Mouse (Mus musculus) left cerebral cortex, adult 8-10 months (tissue): ENCODE results near the gene Fbxw7. TPM values are rescaled to one million over a fixed set of nuclear protein-coding genes. Genes with fewer than 3 reads are reported as not detected.

Experiments used
- DNase-seq, 2 experiments: peaks; one replicate each; pipeline ENCODE4 v3.0.0; 2022; ENCODE audit warnings: low spot score in 2 of 2
- total RNA-seq, 4 experiments: library from RNA; stranded (reverse); gene quantifications; 2 replicates each; pipeline ENCODE4 v1.2.4; 2022

Gene Fbxw7
- total RNA-seq, 4 experiments from 2014 or later: 200 to 239 (median 211) TPM

GRCm38 (mm10) chr3:84889648-84890047 is 74.6 kb downstream of the Fbxw7 start:
- DNase-seq: no peak

- DNase-seq: no peak
These were observed 75.9 kb downstream of the Fbxw7 start for GRCm38 (mm10) chr3:84890983-84891382.

- DNase-seq: no peak
These were observed 82.9 kb downstream of the Fbxw7 start for GRCm38 (mm10) chr3:84897952-84898351.

GRCm38 (mm10) chr3:84906528-84906927 is 91.5 kb downstream of the Fbxw7 start:
- DNase-seq: no peak

GRCm38 (mm10) chr3:84914284-84914683 is 99.2 kb downstream of the Fbxw7 start:
- no peak for DNase-seq

- no peak for DNase-seq
These were observed 103.0 kb downstream of the Fbxw7 start for GRCm38 (mm10) chr3:84917903-84918679.

- DNase-seq: no peak
These were observed 106.8 kb downstream of the Fbxw7 start for GRCm38 (mm10) chr3:84921704-84922420.

- no peak for DNase-seq
These were observed 108.2 kb downstream of the Fbxw7 start for GRCm38 (mm10) chr3:84923256-84923655.

GRCm38 (mm10) chr3:84923670-84924069 is 108.6 kb downstream of the Fbxw7 start:
- no peak for DNase-seq

GRCm38 (mm10) chr3:84925229-84925628 is 110.2 kb downstream of the Fbxw7 start:
- DNase-seq: no peak

- DNase-seq: no peak
These were observed 111.1 kb downstream of the Fbxw7 start for GRCm38 (mm10) chr3:84926140-84926539.

GRCm38 (mm10) chr3:84927168-84927794 is 112.2 kb downstream of the Fbxw7 start:
- no peak for DNase-seq

- DNase-seq: no peak
These were observed 112.8 kb downstream of the Fbxw7 start for GRCm38 (mm10) chr3:84927901-84928300.

GRCm38 (mm10) chr3:84929171-84929570 is 114.1 kb downstream of the Fbxw7 start:
- no peak for DNase-seq

- no peak for DNase-seq
These were observed 115.6 kb downstream of the Fbxw7 start for GRCm38 (mm10) chr3:84930683-84931082.

- no peak for DNase-seq
These were observed 120.7 kb downstream of the Fbxw7 start for GRCm38 (mm10) chr3:84935729-84936128.

GRCm38 (mm10) chr3:84936252-84936651 is 121.2 kb downstream of the Fbxw7 start:
- DNase-seq: no peak

GRCm38 (mm10) chr3:84936956-84937355 is 121.9 kb downstream of the Fbxw7 start:
- no peak for DNase-seq

- peak; percentile 24 to 50 for DNase-seq
These were observed 122.6 kb downstream of the Fbxw7 start for GRCm38 (mm10) chr3:84937360-84938355.

GRCm38 (mm10) chr3:84944933-84945332 is 129.9 kb downstream of the Fbxw7 start:
- no peak for DNase-seq

GRCm38 (mm10) chr3:84946381-84946780 is 131.3 kb downstream of the Fbxw7 start:
- DNase-seq: no peak
